Mouse (Mus musculus): ENCODE measurements at regions not wholly inside any gene's neighbourhood (a gene's known extent, or its start where the extent isn't known, plus 50 kb on each side); places are given as distances from the start of the nearest gene placed in this dataset.

DNA sequence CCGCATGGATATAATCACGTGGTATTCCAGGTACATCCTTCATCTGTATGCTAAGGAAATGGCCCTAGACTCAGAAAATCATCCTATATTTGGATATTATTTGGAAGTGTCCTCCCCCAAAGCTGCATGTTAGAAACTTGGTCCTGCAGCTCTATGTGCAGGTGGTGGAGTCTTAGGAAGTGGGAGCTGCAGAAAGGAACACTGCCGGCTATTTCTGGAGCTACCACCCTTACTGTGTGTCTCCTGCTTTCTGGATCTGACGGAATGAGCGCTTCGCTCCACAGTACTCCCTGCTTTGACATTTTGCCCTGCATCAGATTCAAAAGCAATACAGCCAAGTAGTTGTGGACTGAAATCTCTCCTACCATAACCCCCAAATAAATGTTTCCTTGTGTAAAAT lies 306.8 kb upstream of the Pou3f3 start:
- WGBS, result 89% methylated on average over 6 of the region's 6 CpGs
- H3K4me1 ChIP-seq (ENCODE audit: control insufficient read depth, insufficient read depth, low read length), result no peaks in the 10 kb centered on the region
- H3K27ac ChIP-seq (replicated peaks; ENCODE audit: low read depth, low read length), result no peak overlapping the region
- H3K9me3 ChIP-seq (ENCODE audit: control insufficient read depth, low read length), result no peaks in the 10 kb centered on the region
- no peak overlapping the region for H3K4me3 ChIP-seq (ENCODE audit: low read depth, low read length)
- no peaks in the 10 kb centered on the region for H3K36me3 ChIP-seq (ENCODE audit: control insufficient read depth, insufficient read depth, low read length)
- ATAC-seq (ENCODE audit: low read depth), result no peak
- no peak overlapping the region for H3K4me2 ChIP-seq (ENCODE audit: low read depth, low read length)
- no peak overlapping the region for H3K9ac ChIP-seq (ENCODE audit: low read depth, low read length)
- no peaks in the 10 kb centered on the region for H3K27me3 ChIP-seq (replicated peaks; ENCODE audit: control insufficient read depth, insufficient read depth, low read length)
- no peak for DNase-seq (ENCODE audit: low spot score)

DNA sequence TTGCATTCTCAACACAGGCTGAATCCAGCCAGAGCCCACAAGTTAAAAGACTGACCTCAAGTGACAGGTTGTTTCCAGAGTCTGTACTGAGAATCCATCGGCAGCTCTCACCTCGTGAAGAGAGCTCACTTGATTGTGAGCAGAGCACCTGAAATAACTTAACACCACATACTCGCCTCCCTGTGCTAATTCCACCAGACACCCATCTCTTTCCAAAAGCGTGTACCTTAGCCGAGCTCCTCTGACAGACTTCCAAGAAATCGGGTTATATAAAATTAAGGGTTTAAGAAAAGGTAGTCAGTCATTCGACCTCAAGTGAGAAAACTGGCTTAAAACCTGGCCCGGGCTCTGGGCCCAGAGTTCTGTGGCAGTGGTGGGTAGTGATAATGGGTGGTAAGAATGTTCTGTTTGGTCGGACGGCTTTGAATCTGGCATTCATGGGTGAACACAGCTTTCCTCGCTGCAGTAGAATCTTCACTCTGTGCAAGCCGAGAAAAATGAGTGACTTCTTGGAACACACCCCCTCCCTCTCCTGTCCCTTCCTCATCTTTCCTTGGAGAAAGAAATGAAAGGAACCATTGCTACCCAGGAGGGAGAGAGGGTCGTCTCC lies 299.8 kb upstream of the Pou3f3 start:
- Histone ChIP-seq H3K9me3 (ENCODE audit: control insufficient read depth, low read length) (no peaks in the 10 kb centered on the region), H3K27ac (replicated peaks; ENCODE audit: low read depth, low read length) (no peak overlapping the region), H3K4me3 (ENCODE audit: low read depth, low read length) (no peak overlapping the region), H3K36me3 (ENCODE audit: control insufficient read depth, insufficient read depth, low read length) (no peaks in the 10 kb centered on the region), H3K27me3 (replicated peaks; ENCODE audit: control insufficient read depth, insufficient read depth, low read length) (no peaks in the 10 kb centered on the region), H3K4me1 (ENCODE audit: control insufficient read depth, insufficient read depth, low read length) (no peaks in the 10 kb centered on the region), H3K4me2 (ENCODE audit: low read depth, low read length) (no peak overlapping the region), H3K9ac (ENCODE audit: low read depth, low read length) (no peak overlapping the region)
- ATAC-seq (ENCODE audit: low read depth) (no peak), DNase-seq (ENCODE audit: low spot score) (peak; percentile 3)
- 68% methylated on average over 13 of the region's 13 CpGs for WGBS

DNA sequence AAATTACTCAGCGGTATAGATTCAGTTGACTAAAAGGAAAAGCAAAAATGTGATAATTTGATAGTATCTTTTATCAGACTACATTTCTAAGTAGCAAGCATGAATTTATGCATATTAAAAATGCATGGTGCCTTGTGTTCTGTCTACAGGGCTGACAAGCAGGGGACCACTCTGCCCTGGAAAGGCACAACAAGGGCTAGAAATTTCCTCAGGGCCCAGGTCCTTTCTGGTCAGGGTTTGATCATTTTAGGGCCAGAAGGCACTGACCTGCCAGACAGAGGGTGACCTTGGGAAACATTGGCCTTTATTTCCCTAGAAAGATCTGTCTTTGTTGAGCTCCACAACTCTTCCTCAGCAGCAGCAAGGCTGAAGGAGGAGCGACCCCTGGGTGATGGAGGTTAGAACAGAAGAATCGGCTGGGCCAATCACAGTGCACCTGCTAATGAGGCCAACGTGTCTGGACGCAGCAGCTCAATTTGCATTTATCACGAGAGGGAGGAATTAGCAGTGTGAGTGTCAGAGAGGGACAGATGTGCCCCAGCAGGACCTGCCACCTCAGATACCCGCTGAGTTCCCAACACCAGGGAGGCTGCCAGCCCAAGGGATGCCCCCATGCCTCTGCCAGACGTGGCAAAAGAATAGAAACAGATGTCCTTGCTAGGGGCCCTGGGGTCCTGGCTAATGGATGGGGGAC lies 297.0 kb upstream of the Pou3f3 start:
- no peak; the same call in 1 of the 2 replicates for ATAC-seq (ENCODE audit: low read depth)
- Histone ChIP-seq H3K27ac (replicated peaks; ENCODE audit: low read depth, low read length) (no peak overlapping the region), H3K27me3 (replicated peaks; ENCODE audit: control insufficient read depth, insufficient read depth, low read length) (no peaks in the 10 kb centered on the region), H3K4me3 (ENCODE audit: low read depth, low read length) (no peak overlapping the region), H3K4me2 (ENCODE audit: low read depth, low read length) (no peak overlapping the region), H3K9ac (ENCODE audit: low read depth, low read length) (no peak overlapping the region), H3K9me3 (ENCODE audit: control insufficient read depth, low read length) (no peaks in the 10 kb centered on the region), H3K4me1 (ENCODE audit: control insufficient read depth, insufficient read depth, low read length) (no peaks in the 10 kb centered on the region), H3K36me3 (ENCODE audit: control insufficient read depth, insufficient read depth, low read length) (no peaks in the 10 kb centered on the region)
- WGBS, result 40% methylated on average over 8 of the region's 8 CpGs
- no peak for DNase-seq (ENCODE audit: low spot score)

DNA sequence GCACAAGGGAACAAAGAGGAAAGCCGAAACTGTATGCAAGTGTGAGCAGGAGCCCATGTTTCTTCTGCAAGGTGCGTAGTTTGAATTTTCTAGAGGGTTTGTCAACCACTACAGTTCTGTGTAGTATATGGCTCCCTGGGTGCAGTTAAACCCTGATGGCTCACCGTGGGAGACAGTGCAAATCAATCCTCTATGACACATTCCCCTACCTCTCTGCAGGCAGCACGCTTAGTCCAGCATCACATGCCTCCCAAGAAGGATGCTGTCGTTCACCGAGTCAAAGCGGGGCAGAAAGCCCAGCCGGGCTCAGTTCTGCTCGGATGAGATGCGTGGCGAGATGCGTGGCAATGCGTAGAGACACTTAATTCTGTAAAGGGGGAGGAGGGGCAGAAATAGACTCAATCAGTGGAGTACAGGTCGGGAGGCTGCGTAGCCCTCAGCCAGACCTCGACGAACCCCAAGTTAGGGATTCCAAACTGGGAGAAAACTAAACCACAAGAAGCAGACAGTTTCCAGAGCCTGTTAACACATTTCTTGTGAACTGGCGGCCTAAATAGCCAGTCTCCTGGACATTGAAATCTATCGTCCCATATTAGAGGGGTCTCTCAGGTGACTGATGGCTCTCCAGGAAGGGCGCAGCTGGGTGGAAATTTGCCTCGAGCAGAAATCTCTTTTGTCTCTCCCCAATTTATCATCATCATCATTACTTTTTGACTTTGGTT lies 279.6 kb upstream of the Pou3f3 start:
- no peaks in the 10 kb centered on the region for H3K9me3 ChIP-seq (ENCODE audit: control insufficient read depth, low read length)
- H3K36me3 ChIP-seq (ENCODE audit: control insufficient read depth, insufficient read depth, low read length), result no peaks in the 10 kb centered on the region
- no peaks in the 10 kb centered on the region for H3K4me1 ChIP-seq (ENCODE audit: control insufficient read depth, insufficient read depth, low read length)
- H3K4me3 ChIP-seq (ENCODE audit: low read depth, low read length), result no peak overlapping the region
- WGBS, result 74% methylated on average over 21 of the region's 21 CpGs
- no peak overlapping the region for H3K4me2 ChIP-seq (ENCODE audit: low read depth, low read length)
- no peak overlapping the region for H3K27ac ChIP-seq (replicated peaks; ENCODE audit: low read depth, low read length)
- no peak overlapping the region for H3K9ac ChIP-seq (ENCODE audit: low read depth, low read length)
- no peaks in the 10 kb centered on the region for H3K27me3 ChIP-seq (replicated peaks; ENCODE audit: control insufficient read depth, insufficient read depth, low read length)
- ATAC-seq (ENCODE audit: low read depth), result no peak
- no peak for DNase-seq (ENCODE audit: low spot score)

DNA sequence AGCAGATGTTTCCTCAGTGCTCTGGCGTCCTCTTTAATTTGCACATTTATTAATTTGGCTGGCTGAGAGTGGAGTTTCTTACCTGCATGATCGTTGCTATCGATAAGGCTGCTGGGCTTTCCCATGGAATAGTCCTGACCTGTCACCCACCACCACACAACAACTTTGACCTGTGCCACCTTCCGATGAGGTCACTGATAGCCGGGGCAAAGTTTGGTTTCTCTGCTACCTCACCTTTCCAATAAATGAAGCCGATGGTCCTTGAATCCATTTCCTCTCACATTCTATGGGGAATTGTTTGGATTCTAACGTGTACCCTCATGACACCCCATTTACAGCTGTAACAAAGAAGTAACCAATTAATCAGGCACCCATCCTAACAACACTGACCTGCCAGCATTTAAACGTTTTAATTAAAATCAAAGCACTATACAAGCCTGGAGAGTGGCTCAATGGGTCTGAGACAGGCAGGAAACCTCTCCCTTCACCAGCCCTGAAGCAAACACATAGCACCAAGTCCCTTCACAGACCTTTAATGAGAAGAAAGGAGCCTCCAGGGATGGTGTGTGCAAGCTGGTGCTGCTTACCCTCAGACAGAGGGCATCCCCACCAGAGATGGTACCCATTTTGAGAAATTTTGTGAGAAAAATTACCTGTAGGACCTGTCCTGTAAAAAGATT lies 278.9 kb upstream of the Pou3f3 start:
- 75% methylated on average over 8 of the region's 8 CpGs for WGBS
- DNase-seq (ENCODE audit: low spot score) (no peak), ATAC-seq (ENCODE audit: low read depth) (no peak)
- no peaks in the 10 kb centered on the region for H3K4me1 ChIP-seq (ENCODE audit: control insufficient read depth, insufficient read depth, low read length)
- H3K9me3 ChIP-seq (ENCODE audit: control insufficient read depth, low read length), result no peaks in the 10 kb centered on the region
- no peaks in the 10 kb centered on the region for H3K36me3 ChIP-seq (ENCODE audit: control insufficient read depth, insufficient read depth, low read length)
- no peak overlapping the region for H3K27ac ChIP-seq (replicated peaks; ENCODE audit: low read depth, low read length)
- H3K4me2 ChIP-seq (ENCODE audit: low read depth, low read length), result no peak overlapping the region
- H3K27me3 ChIP-seq (replicated peaks; ENCODE audit: control insufficient read depth, insufficient read depth, low read length), result no peaks in the 10 kb centered on the region
- H3K4me3 ChIP-seq (ENCODE audit: low read depth, low read length), result no peak overlapping the region
- H3K9ac ChIP-seq (ENCODE audit: low read depth, low read length), result no peak overlapping the region

DNA sequence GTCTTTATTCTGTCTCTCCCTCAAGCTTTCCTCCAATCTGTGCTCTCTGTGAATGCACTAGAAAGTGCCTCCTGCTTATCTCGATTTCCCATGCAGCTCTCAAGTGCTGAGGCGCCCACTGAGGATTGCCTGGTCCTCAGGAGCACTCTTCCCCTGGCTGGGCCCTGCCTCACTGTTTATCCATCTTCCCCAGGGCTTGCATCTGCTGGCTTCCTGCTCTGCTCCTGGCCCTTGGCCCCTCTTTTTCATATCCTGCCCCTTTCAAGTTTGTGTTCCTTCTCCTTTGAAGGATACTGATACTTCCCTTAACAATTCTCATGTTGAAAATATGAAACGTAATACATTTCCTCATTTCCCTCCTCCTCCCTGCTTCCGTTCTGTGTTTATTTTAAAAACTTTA lies 277.8 kb upstream of the Pou3f3 start:
- no peak; the same call in 1 of the 2 replicates for ATAC-seq (ENCODE audit: low read depth)
- no peak overlapping the region for H3K9ac ChIP-seq (ENCODE audit: low read depth, low read length)
- no peak overlapping the region for H3K27ac ChIP-seq (replicated peaks; ENCODE audit: low read depth, low read length)
- WGBS, result 28% methylated on average over 4 of the region's 4 CpGs
- no peaks in the 10 kb centered on the region for H3K36me3 ChIP-seq (ENCODE audit: control insufficient read depth, insufficient read depth, low read length)
- no peaks in the 10 kb centered on the region for H3K9me3 ChIP-seq (ENCODE audit: control insufficient read depth, low read length)
- H3K4me3 ChIP-seq (ENCODE audit: low read depth, low read length), result no peak overlapping the region
- peak; percentile 18 for DNase-seq (ENCODE audit: low spot score)
- H3K4me2 ChIP-seq (ENCODE audit: low read depth, low read length), result no peak overlapping the region
- H3K4me1 ChIP-seq (ENCODE audit: control insufficient read depth, insufficient read depth, low read length), result no peaks in the 10 kb centered on the region
- H3K27me3 ChIP-seq (replicated peaks; ENCODE audit: control insufficient read depth, insufficient read depth, low read length), result no peaks in the 10 kb centered on the region

DNA sequence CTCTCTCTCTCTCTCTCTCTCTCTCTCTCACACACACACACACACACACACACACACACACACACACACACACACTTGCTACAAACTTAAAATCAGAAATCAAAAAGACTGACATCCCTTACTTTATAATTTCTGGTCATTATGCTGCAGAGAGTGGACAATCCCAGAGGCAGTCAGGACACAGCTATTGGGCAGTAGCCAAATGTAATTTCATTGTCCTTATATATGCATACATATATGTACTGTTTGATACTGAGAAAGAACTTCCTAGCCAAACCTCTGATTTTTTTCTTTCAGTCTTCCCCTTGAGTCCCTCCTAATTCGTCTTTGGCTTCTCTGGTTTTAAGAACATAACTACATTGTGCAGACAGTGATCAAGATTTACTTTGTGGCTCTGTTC lies 277.3 kb upstream of the Pou3f3 start:
- H3K4me1 ChIP-seq (ENCODE audit: control insufficient read depth, insufficient read depth, low read length), result no peaks in the 10 kb centered on the region
- ATAC-seq (ENCODE audit: low read depth) (no peak), DNase-seq (ENCODE audit: low spot score) (no peak)
- no peak overlapping the region for H3K27ac ChIP-seq (replicated peaks; ENCODE audit: low read depth, low read length)
- no peak overlapping the region for H3K4me3 ChIP-seq (ENCODE audit: low read depth, low read length)
- no peak overlapping the region for H3K4me2 ChIP-seq (ENCODE audit: low read depth, low read length)
- no peaks in the 10 kb centered on the region for H3K27me3 ChIP-seq (replicated peaks; ENCODE audit: control insufficient read depth, insufficient read depth, low read length)
- no peaks in the 10 kb centered on the region for H3K36me3 ChIP-seq (ENCODE audit: control insufficient read depth, insufficient read depth, low read length)
- H3K9me3 ChIP-seq (ENCODE audit: control insufficient read depth, low read length), result no peaks in the 10 kb centered on the region
- no peak overlapping the region for H3K9ac ChIP-seq (ENCODE audit: low read depth, low read length)
- WGBS, result 51% methylated on average over 1 of the region's 1 CpGs

DNA sequence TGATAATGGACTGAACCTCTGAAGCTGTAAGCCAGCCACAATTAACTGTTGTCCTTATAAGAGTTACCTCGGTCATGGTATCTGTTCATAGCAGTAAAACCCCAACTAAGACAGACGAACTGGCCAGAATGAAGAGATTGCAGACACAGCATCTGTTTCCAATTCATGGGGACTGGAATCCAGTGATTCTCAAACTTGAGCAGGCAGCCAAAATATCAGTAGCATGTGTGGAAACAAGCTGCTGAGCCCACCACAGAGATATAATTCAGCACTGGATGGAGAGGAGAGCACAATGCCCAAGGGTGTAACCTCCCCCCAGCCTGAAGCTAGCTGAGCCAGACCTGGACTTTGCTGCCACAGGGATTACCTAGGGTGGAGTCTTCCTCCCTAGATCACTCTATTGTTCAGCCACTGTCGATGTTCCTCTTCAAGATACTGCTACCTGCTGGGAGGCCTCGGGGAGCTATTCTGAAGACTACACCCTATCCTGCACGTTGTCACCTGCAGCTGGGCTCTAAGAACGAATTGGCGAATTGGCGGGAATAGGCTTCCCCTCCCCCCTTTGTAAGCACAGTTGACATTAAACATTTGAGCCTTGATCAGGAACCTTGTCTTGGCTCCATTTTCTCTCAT lies 259.1 kb upstream of the Pou3f3 start:
- Histone ChIP-seq H3K9me3 (ENCODE audit: control insufficient read depth, low read length) (no peaks in the 10 kb centered on the region), H3K27ac (replicated peaks; ENCODE audit: low read depth, low read length) (no peak overlapping the region), H3K27me3 (replicated peaks; ENCODE audit: control insufficient read depth, insufficient read depth, low read length) (no peaks in the 10 kb centered on the region), H3K9ac (ENCODE audit: low read depth, low read length) (no peak overlapping the region), H3K4me1 (ENCODE audit: control insufficient read depth, insufficient read depth, low read length) (no peaks in the 10 kb centered on the region), H3K4me3 (ENCODE audit: low read depth, low read length) (no peak overlapping the region), H3K36me3 (ENCODE audit: control insufficient read depth, insufficient read depth, low read length) (no peaks in the 10 kb centered on the region), H3K4me2 (ENCODE audit: low read depth, low read length) (no peak overlapping the region)
- 48% methylated on average over 8 of the region's 8 CpGs for WGBS
- DNase-seq (ENCODE audit: low spot score) (peak; percentile 76), ATAC-seq (ENCODE audit: low read depth) (no peak)

Data from embryonic facial prominence, embryonic 14.5 days (tissue).